Mouse (Mus musculus): Measurements from ENCODE around the gene Sesn3. TPM values are rescaled to one million over a fixed set of nuclear protein-coding genes. Genes with fewer than 3 reads are reported as not detected.

Gene Sesn3
- 9.8 and 37.4 TPM in 2 replicates for polyA plus RNA-seq (2012; rRNA removed; ENCODE audit: low replicate concordance)

DNA sequence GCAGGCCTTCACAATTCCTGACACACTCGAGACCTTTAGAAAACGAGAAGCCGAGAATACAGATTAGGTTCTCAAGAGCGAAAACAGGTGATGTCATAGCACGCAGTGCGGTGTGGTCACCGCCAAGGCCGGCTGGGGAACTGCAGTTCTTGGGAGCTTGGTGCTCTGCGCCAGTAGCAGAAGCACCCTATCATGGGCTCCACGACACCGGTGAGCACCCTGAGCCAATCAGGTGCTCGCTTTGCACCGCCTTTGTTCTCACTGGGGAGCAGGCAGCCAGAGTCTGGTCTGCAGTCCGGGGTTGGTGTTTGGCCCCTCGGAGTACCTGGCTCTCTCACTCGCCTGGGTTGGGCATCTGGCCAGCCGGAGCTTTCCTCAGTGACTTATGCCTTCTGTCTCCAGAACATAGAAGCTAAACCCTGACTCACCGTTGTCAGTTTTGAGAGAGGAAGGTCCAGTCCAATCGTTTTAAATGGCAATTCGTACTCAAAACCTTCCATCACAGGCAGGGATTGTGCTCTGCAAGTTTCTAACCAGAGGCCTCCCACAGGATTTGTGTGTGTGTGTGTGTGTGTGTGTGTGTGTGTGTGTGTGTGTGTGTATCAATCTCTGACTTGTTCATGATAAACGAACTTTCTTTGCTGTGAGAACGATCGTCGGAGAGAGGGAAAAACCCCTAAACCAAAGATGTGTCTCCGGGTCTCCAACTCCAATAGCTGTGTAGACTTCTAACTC is at the start of gene Sesn3:
Sesn3 (plus strand) TSS at position 82 of the 735 bp plus-strand sequence.

DNA sequence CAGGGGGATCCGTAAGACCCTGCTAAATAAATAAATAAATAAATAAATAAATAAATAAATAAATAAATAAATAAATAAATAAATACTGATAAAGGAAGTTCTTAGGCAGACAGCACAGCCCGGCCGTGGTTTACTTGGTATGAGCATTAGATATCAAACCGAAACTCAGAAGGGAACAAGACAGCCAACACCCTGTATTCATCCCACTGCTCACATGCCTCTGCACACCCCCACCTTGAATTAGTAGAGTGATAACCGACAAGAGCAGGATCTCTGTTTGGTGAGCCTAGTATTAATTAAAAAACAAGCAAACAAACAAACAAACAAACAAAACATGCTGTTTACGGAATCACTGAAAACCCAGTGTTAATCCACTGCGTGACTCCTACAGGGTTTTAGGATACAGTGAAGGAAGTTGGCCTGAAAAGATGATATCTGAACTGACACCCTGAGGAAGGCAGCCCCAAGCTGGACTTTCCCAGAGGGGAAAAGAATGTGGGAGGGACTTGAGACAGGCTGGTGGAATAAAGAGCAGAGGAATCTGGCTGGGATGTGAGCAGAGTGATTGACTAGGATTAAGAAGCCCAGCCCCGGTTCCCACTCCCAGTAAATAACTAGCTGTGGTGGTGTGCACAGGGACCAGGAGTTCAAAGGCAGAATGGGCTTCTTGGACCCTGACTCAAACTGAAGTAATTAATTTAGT is 106.6 kb downstream of the Sesn3 start, which contains the start of gene Endod1:
Endod1 (minus strand) TSS at position 155 of the 703 bp plus-strand sequence.

Other genes starting within 250 kb of the Sesn3 start
- 21.7 and 55.8 TPM in 2 replicates for gene Endod1, start 106.4 kb downstream of the Sesn3 start, polyA plus RNA-seq (2012; rRNA removed; ENCODE audit: low replicate concordance)
- gene Kdm4d, start 225.4 kb downstream of the Sesn3 start, polyA plus RNA-seq (2012; rRNA removed; ENCODE audit: low replicate concordance): 0.13 and 0.45 TPM in 2 replicates
- 16.8 and 22.7 TPM in 2 replicates for gene Cwc15, start 225.6 kb downstream of the Sesn3 start, polyA plus RNA-seq (2012; rRNA removed; ENCODE audit: low replicate concordance)

Data from subcutaneous adipose tissue, adult 2 months (tissue).